Mouse (Mus musculus) yolk sac, embryonic 10.5 days (tissue): ENCODE data around the gene I0C0044D17Rik.

Source experiments
- DNase-seq: peaks from one replicate; pipeline ENCODE4 v3.0.0-alpha.2; 2017; ENCODE audit warnings: low spot score

I0C0044D17Rik gene

GRCm38 (mm10) chr4:98776721-98777427, 46.8 kb downstream of the I0C0044D17Rik start:
- no peak for DNase-seq

- DNase-seq, result no peak
Measured at GRCm38 (mm10) chr4:98773785-98774184, 49.9 kb downstream of the I0C0044D17Rik start.
